Mouse (Mus musculus) G1E (cell line): ENCODE results near the gene Mgst2. TPM values are rescaled to one million over a fixed set of nuclear protein-coding genes. Genes with fewer than 3 reads are reported as not detected.
A peak's percentile ranks its signal among the peaks of the same experiment; 100 is the strongest.

Experiments
- ATAC-seq: 2 replicates; pipeline ENCODE4 v1.8.0; 2016; ENCODE audit warnings: mild to moderate bottlenecking; ENCODE audit not compliant: insufficient number of reproducible peaks, poor library complexity, low FRiP score, severe bottlenecking; ENCODE audit errors: extremely low read depth
- DNase-seq: peaks from one replicate; pipeline ENCODE4 v3.0.0; 2012; ENCODE audit warnings: low spot score
- H3K27me3 ChIP-seq: 2 replicates; pipeline ENCODE4 v1.6.1; 2012; ENCODE audit warnings: mild to moderate bottlenecking, low read length, inconsistent platforms; ENCODE audit not compliant: insufficient read depth
- H3K36me3 ChIP-seq: replicated peaks from 2 replicates; pipeline ENCODE3; 2012; ENCODE audit warnings: mild to moderate bottlenecking, inconsistent platforms
- H3K4me1 ChIP-seq: 2 replicates; pipeline ENCODE4 v1.6.1; 2012; ENCODE audit warnings: low read depth, low read length, inconsistent platforms, mixed read lengths; ENCODE audit not compliant: insufficient read depth
- H3K4me3 ChIP-seq: 2 replicates; pipeline ENCODE4 v1.5.1; 2012; ENCODE audit warnings: low read depth, mild to moderate bottlenecking, inconsistent platforms, low read length, moderate library complexity, mixed read lengths
- H3K9me3 ChIP-seq: replicated peaks from 2 replicates; pipeline ENCODE4 v1.6.1; 2012; ENCODE audit warnings: inconsistent platforms
- CTCF ChIP-seq: IDR thresholded peaks from 2 replicates; pipeline ENCODE4 v1.5.1; 2012; ENCODE audit warnings: low read depth, low read length, inconsistent platforms, mixed read lengths
- GATA1 ChIP-seq: IDR thresholded peaks from 2 replicates; pipeline ENCODE4 v1.6.1; 2012; ENCODE audit warnings: borderline replicate concordance, low read length, inconsistent platforms, mixed read lengths
- GATA2 ChIP-seq: IDR thresholded peaks from 2 replicates; pipeline ENCODE4 v1.6.1; 2012; ENCODE audit warnings: low read depth, low read length, inconsistent platforms, borderline replicate concordance
- POLR2AphosphoS5 ChIP-seq: IDR thresholded peaks from 2 replicates; pipeline ENCODE4 v1.6.1; 2012; ENCODE audit warnings: low read depth, low read length, inconsistent platforms; ENCODE audit not compliant: insufficient replicate concordance
- TAL1 ChIP-seq: conservative IDR thresholded peaks from 2 replicates; pipeline ENCODE4 v1.6.1; 2012; ENCODE audit warnings: low read depth, low read length, inconsistent platforms, mixed read lengths
- polyA plus RNA-seq: library from polyadenylated mRNA; stranded (reverse); fragments of >175 nt; gene quantifications from 2 replicates; pipeline ENCODE4 v1.2.3, GENCODE M21; 2012
- total RNA-seq, 2 experiments: library from RNA; stranded (forward) in 1 of 2; stranded (reverse) in 1 of 2; fragments of 200-1000 nt in 1 of 2; fragments of >200 nt in 1 of 2; fragmentation: Nextera tagmentation in 1 of 2; gene quantifications; 2 replicates each; pipeline ENCODE4 v1.2.3; 2014 to 2017

The Mgst2 gene
- total and polyA plus RNA-seq, 3 experiments, result 0.11 to 2.4 (median 0.28) TPM

- Histone ChIP-seq H3K9me3 (no peaks in the 10 kb centered on the region), H3K36me3 (no peaks in the 10 kb centered on the region), H3K27me3 (no peaks in the 10 kb centered on the region), H3K4me3 (no peak overlapping the region), H3K4me1 (peaks cover 59% of the 10 kb centered on the region)
- ATAC-seq (no peak), DNase-seq (no peak)
- no peak for TF ChIP-seq GATA1
- TF ChIP-seq TAL1, result no peak
- no peak for TF ChIP-seq POLR2AphosphoS5
- no peak for TF ChIP-seq CTCF
- no peak for TF ChIP-seq GATA2
Measured at GRCm38 (mm10) chr3:51660821-51661276, 689 bp downstream of the Mgst2 start.

DNA sequence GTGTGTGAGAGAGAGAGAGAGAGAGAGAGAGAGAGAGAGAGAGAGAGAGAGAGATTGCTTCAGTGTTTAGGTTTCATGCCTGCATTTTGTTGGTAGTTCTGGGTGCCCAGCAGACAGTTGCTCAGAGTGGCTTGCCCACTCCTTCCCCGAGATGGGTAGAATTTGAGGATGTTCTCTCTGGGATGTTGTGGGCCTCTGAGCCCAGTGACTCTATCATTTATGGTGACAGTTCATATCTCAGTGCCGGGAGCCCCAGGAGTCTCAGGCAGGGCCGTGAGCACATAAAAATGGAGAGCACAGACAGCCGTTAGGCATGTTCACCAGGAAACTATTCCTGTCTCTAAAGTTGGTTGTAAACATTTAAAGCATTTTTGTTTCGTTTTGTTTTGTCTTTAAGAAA, 1.2 kb downstream of the Mgst2 start:
- Histone ChIP-seq H3K9me3 (no peaks in the 10 kb centered on the region), H3K27me3 (no peaks in the 10 kb centered on the region), H3K4me1 (peaks cover 63% of the 10 kb centered on the region), H3K4me3 (no peak overlapping the region), H3K36me3 (no peaks in the 10 kb centered on the region)
- ATAC-seq, result no peak
- no peak for DNase-seq
- TF ChIP-seq POLR2AphosphoS5 (no peak), GATA2 (no peak), GATA1 (no peak), TAL1 (no peak), CTCF (no peak)

DNA sequence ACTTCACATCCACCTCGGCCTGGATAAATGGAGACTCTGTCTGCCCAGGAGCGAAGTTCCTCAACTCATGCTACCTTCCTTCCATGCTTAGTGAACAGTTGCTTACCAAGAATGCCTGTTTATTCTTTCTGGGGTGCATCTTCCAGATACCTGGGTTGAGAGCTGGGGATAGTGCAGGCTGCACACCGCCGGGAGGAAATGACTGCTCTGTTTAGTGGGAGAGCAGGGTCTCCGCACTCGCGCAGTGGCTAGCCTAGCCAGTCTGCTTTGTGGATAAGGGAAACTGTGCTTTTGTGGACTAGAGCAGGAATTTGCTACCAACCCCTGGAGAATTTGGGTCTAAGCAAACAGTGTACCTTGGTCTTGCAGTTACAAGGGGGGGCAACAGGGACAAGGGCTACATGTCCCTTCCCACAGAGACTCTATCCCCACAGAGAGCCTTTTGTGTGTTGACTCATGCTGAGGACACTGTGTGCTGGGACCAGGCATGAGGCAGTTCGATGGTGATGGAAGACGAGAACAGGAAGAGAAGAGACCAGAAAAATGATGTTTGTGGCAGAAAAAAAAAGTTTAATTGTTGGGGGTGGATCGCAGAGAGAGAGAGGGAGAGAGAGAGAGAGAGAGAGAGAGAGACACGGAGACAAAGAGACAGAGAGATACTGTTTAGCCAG, 1.9 kb downstream of the Mgst2 start:
- H3K4me1 ChIP-seq, result peaks cover 64% of the 10 kb centered on the region
- H3K4me3 ChIP-seq, result peak overlapping the region; percentile 33; the same call in 1 of the 2 replicates
- H3K27me3 ChIP-seq, result no peaks in the 10 kb centered on the region
- ATAC-seq (no peak), DNase-seq (no peak)
- TF ChIP-seq GATA1 (no peak), TAL1 (no peak), POLR2AphosphoS5 (no peak), CTCF (no peak), GATA2 (no peak)
- no peaks in the 10 kb centered on the region for H3K9me3 ChIP-seq
- no peaks in the 10 kb centered on the region for H3K36me3 ChIP-seq

DNA sequence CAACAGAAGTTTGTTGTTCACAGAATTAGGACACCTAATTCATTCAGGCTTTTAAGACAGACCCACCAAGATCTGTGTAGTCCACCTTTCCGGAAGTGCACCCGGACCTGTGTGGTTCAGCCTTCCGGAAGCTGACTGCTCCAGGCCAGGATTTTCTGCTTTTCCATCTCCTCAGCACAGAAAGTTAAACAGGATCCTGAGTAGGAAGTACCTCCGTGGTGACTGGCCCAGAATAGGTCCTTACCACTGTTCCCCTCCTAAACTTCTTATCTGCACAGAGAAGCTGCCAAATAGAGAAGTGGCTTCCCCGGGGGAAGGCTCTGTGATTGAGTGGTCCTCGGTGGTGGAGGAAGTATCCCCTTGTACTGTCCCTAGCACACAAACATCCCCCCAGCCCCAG, 2.4 kb downstream of the Mgst2 start:
- Histone ChIP-seq H3K27me3 (no peaks in the 10 kb centered on the region), H3K4me3 (peak overlapping the region; percentile 27; the same call in 1 of the 2 replicates), H3K4me1 (peaks cover 65% of the 10 kb centered on the region), H3K36me3 (no peaks in the 10 kb centered on the region), H3K9me3 (no peaks in the 10 kb centered on the region)
- TF ChIP-seq TAL1 (no peak; the same call in 1 of the 2 replicates), GATA1 (no peak)
- DNase-seq (peak; percentile 70), ATAC-seq (peak; percentile 74)

- ATAC-seq, result no peak
- Histone ChIP-seq H3K4me1 (peaks cover 76% of the 10 kb centered on the region), H3K36me3 (no peaks in the 10 kb centered on the region), H3K4me3 (no peak overlapping the region), H3K9me3 (no peaks in the 10 kb centered on the region), H3K27me3 (no peaks in the 10 kb centered on the region)
- TF ChIP-seq POLR2AphosphoS5 (no peak), GATA2 (no peak), CTCF (no peak), GATA1 (no peak), TAL1 (no peak)
- no peak for DNase-seq
Measured at GRCm38 (mm10) chr3:51668607-51669006, 8.4 kb downstream of the Mgst2 start.

DNA sequence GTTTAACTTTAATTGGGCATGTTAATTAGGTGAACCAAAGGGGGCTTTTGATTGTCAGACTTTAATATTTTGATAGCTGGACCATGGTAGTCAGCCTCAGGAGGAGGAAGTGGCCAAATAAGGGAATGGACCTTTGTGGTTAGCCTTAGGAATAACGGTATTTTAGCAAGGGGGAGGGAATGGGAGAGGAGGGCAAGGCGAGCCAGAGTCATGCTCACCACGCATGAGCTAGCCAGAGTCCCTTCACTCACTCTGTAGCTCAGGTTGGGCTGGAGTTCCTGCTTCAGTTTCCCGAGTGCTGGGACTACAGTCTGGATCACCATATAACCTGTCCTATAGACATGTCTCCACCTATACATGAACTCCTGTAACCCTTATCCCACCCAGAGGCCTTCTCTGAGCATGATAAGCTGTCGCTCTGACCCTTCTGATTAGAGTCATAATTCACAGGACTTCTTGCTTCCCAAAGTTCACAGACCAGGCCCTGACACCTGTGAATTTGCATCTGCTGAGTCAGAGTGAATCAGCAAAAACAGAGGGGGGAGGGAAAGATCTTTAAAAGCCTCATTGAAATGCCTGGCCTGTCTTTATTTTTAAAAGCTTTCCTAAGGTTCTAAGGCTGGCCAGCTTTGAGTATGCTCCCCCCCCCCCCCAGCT, 10.4 kb downstream of the Mgst2 start:
- H3K4me3 ChIP-seq, result peak overlapping the region; percentile 14; the same call in 1 of the 2 replicates
- no peaks in the 10 kb centered on the region for H3K9me3 ChIP-seq
- peaks cover 83% of the 10 kb centered on the region for H3K4me1 ChIP-seq
- peak; percentile 42 for ATAC-seq
- TF ChIP-seq TAL1, result peak; percentile 33; the same call in 1 of the 2 replicates
- TF ChIP-seq GATA1, result no peak
- no peaks in the 10 kb centered on the region for H3K27me3 ChIP-seq
- DNase-seq, result peak; percentile 36
- H3K36me3 ChIP-seq, result no peaks in the 10 kb centered on the region

DNA sequence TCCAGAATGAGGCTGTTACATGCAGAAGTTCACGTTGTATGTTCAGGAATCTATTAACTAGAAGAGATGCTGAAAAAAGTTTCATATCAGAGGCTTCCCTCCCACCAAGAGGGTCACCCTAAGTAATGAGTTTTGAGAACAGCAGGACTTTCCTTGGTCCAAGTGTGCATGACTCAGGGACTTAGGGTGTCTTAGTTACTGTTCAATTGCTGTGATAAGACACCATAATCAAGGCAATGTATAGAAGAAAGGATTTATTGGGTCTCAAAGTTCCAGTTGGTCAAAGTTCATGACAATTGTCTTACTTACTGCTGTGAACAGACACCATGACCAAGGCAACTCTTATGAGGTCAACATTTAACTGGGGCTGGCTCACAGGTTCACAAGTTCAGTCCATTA, 10.9 kb downstream of the Mgst2 start:
- no peaks in the 10 kb centered on the region for H3K36me3 ChIP-seq
- H3K4me1 ChIP-seq, result peaks cover 79% of the 10 kb centered on the region
- no peaks in the 10 kb centered on the region for H3K27me3 ChIP-seq
- no peak for ATAC-seq
- TF ChIP-seq GATA1 (no peak), GATA2 (no peak), CTCF (no peak), TAL1 (no peak), POLR2AphosphoS5 (no peak)
- H3K9me3 ChIP-seq, result no peaks in the 10 kb centered on the region
- DNase-seq, result no peak
- no peak overlapping the region for H3K4me3 ChIP-seq
